Mouse (Mus musculus): Measurements from ENCODE around the gene Ung. TPM values are rescaled to one million over a fixed set of nuclear protein-coding genes. Genes with fewer than 3 reads are reported as not detected.
A peak's percentile ranks its signal among the peaks of the same experiment; 100 is the strongest.

The Ung gene
- total RNA-seq, 2 experiments from 2014 or later: 6.5 to 7.2 TPM

GRCm38 (mm10) chr5:114127374-114128349, 2.5 kb upstream of the Ung start, which contains the start of gene Alkbh2:
Gene Alkbh2, minus strand, starts transcription at chr5:114128218.
- intact Hi-C loops (cut with DNase I; ENCODE audit: low total_unique reads): loop anchor here (5.0 kb wide), 1 partner anchor 80 kb away; no protein-coding TSS in a partner anchor
- peak; percentile 80 for DNase-seq

- intact Hi-C loops (cut with DNase I; ENCODE audit: low total_unique reads): loop anchor here (5.0 kb wide), 1 partner anchor 82 kb away; no protein-coding TSS in a partner anchor
Measured at GRCm38 (mm10) chr5:114129550-114130210, 506 bp upstream of the Ung start.

DNA sequence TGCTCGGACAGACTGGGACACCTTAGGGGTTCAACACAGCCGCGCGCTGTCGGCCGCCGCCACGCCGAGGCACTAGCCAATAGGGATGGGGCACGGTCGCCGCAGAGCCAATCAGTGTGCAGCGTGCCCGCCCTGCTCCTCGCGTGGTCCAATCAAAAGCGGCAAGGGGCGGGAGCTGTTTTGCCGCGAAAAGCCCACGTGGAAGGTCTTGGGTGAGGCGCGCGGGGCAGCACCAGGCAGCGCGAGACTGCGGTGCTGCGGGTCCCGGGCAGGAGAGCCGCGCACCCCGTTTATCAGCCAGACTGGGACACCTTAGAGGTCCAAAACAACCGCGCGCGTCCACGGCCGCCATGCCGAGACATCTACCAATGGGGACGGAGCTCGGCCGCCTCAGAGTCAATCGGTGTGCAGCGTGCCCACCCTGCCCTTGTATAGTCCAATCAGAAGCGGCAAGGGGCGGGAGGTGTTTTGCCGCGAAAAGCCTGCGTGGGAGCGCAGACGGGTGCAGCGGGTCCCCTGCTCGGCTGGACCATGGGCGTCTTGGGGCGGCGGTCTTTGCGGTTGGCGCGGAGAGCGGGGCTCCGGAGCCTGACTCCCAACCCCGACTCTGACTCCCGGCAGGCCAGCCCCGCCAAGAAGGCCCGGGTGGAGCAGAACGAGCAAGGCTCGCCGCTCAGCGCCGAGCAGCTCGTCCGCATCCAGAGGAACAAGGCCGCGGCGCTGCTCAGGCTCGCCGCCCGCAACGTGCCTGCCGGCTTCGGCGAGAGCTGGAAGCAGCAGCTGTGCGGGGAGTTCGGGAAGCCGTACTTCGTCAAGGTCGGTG, 723 bp downstream of the Ung start:
- DNase-seq: peak; percentile 93
- intact Hi-C loops (cut with DNase I; ENCODE audit: low total_unique reads): no loop called here

More at GRCm38 (mm10) chr5:114129550-114130210, 506 bp upstream of the Ung start:
- no peak for DNase-seq

GRCm38 (mm10) chr5:114131521-114131840, 1.3 kb downstream of the Ung start:
- intact Hi-C loops (cut with DNase I; ENCODE audit: low total_unique reads): no loop called here
- DNase-seq: peak; percentile 57

DNA sequence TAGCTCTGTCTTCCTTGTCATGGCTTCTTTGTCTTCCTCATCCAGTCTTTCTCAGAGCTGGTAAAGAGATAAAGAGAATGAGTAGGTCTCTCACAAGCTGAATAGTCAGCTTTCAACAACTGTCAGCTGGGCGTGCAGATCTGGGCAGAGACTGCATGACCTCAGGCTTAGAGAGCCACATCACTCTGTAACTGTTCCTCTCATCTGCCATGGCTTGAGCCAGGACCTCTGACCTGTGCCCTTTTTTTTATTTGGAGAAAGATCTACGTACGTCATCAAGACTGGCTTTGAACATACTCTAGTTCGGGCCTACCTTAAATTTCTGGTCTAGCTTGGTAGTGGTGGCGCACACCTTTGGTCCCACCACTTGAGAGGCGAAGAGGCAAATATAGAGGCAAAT, 2.7 kb downstream of the Ung start:
- intact Hi-C loops (cut with DNase I; ENCODE audit: low total_unique reads): no loop called here

DNA sequence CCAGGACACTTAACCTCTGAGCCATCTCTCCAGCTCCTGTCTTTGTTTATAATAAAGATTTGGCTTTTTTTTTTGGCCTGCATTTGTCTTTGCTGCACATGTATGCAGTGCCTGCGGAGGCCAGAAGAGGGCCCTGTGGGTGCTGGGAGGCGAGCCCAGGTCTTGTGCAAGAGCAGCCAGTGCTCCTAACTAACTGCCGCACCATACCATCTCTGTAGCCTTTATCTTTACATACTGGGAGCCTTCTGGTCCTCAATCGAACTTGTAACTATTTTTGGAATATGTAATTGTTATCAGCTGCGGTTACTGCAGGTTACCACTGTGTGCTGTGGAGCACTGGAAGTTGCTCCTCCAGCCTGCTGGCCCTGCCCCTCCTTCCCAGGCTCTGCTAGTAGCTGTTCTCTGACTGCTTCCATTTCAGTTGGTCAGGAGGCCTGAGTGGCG, 3.9 kb downstream of the Ung start:
- DNase-seq: peak; percentile 61
- intact Hi-C loops (cut with DNase I; ENCODE audit: low total_unique reads): no loop called here

More for the DNA sequence above, 2.7 kb downstream of the Ung start:
- DNase-seq: no peak

DNA sequence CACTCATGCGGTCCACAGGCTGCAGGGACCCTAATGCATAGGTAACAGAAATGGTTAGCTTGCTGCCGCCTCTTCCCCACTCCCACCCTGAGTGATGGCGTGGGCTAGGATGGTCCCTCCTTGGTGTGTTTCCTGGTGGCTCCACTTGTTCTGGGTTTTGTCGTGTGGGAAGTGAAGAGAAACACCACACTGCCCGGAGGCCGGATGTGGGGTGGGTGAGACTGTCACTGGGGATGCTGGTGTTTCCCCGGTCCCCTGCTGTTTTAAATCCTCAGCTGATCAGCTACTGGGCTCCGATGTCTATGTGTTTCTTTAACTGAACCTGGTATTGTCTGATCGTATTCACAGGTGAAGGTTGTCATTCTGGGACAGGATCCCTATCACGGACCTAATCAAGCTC, 5.3 kb downstream of the Ung start:
- no peak for DNase-seq
- intact Hi-C loops (cut with DNase I; ENCODE audit: low total_unique reads): no loop called here

DNA sequence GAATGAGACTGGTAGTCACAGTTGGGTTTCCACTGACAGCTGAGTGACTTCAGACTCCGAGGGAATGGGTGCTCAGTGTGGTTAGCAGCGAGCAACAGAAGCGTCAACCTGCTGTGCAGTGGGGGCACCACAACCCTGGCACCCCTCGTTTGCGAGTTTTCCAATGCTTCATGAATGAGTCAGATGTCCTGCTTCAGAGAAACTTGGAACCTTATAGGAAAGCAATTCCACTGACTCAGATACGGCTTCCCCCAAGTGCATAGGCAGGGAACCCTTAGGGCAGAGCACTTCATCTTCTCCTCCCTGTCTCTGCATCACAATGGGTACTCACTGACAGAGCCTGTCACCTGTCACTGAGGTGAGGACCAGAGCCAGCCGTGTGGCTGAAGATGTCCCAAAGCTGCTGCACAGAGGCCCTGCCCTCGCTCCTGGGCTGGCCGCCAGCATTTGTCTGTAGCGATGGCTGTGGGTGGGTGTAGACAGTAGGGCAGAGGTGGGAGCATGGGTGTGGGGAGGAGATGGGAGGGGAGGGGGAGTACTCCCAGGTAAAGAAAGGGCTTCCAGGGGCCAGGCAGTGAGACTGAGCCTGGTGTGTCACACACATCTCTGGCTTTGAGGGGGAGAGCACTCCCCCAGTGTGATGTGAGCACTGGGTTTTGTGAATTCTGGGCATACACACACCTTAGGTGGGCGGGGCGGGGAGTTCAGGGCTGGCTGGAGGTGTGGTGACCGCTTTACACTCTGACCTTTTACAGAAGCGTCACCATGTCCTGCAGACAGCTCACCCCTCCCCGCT, 7.5 kb downstream of the Ung start:
- no peak for DNase-seq
- intact Hi-C loops (cut with DNase I; ENCODE audit: low total_unique reads): no loop called here

DNA sequence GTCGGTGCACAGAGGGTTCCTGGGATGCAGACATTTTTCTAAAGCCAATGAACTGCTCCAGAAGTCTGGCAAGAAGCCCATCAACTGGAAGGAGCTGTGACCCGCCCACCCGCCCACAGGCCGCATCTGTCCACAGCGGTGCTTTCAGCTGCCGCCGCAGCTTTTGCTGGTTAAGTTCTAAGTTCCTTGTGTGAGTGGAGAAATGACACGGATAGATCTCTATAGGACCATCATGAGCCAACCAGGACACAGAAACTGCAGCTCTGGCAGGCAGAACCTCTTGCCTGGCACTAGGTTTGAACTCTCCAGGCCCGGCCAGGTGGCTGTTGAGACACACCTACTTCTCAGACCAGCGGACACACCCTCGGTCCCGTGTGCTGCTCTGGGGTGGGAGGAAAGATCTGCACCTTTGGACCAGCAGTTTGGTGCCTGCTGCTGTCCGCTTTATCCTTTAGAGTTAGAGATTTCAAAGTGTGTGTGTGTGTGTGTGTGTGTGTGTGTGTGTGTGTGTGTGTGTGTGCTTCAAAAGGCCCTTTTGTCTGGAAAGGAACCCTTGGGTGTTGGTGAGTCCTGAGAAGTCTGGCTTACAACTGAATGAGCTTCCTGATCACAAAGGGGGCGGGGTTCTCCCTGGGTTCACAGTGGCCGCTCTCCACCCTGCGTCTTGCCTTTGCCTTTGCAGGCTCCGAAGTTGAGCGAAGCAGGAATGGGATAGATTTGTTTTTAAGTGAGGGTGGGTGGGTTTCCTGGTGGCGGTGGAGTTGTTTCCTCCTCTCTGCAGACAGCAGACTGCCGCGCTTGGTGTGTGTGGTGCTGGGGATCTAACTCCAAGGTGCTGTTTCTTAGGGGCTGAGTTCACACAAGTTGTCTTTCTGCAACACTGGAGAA, 8.3 kb downstream of the Ung start:
- intact Hi-C loops (cut with DNase I; ENCODE audit: low total_unique reads): no loop called here
- no peak for DNase-seq

DNA sequence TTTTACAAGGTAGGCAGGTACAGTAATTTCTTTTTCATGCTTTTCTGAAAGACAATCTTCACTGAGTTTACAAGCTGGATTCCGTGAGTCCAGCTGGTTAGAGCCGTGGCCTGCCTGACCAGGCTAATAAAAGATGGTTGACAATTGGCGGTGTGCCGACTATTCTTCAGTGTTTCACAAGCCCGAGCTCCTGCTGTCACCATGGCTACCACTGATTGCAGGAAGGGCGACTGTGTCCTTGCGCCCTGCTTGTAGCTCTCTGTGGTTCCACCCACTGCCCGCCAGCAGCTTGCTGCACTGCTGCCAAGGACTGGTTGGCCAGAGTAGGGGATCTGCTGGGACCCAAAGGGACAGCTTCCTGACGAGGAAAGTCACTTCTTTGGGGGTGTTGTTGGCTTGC, 9.0 kb downstream of the Ung start:
- intact Hi-C loops (cut with DNase I; ENCODE audit: low total_unique reads): no loop called here
- DNase-seq: peak; percentile 83

DNA sequence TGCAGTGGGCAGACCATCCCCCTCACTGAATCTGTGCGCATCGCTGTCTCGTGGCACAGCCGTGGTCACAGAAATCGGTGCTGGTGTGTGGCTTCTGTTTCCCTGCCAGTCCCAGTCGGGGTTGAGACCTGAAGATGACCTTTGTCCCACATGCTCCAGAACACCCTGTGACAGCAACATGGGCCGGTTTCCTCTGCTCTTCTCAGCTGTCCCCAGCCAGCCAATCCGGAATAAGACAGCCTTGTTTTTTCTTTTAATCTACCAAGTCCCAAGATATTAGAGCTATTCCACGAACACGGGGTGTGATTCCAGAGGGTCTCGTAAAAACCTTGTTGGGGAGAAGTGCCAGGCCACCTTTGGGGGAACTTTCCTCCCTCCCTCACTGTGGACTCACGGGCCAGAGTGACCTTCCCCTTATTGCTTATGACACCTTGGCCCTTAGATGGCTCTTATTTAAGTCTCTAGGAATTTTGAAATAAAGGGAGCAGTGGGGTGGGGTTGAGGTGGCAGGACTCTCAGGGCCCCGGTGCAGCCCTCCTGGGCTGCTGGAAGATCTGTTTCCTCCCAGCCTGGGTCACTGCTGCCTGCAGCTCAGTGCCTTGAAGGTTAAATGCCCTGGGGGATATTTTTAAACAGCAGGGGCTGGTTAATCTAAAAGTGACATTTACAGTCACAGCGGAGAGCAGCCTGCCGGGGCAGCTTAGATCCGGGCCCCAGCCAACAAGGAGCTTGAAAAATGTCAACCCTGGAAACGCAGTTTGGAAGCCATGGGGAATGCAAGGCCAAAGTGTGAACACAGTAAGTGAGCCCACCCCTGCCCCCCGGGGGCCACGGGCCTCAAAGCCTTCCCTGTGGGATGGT, 16.1 kb downstream of the Ung start, which contains the start of gene Acacb:
TSS of gene Acacb (plus strand) at position 508 of the 861 bp plus-strand sequence.
- peak; percentile 52 for DNase-seq

GRCm38 (mm10) chr5:114147043-114147972, 17.1 kb downstream of the Ung start:
- intact Hi-C loops (cut with DNase I; ENCODE audit: low total_unique reads): no loop called here
- no peak for DNase-seq

More for the DNA sequence above, 16.1 kb downstream of the Ung start, which contains the start of gene Acacb:
- intact Hi-C loops (cut with DNase I; ENCODE audit: low total_unique reads): no loop called here

DNA sequence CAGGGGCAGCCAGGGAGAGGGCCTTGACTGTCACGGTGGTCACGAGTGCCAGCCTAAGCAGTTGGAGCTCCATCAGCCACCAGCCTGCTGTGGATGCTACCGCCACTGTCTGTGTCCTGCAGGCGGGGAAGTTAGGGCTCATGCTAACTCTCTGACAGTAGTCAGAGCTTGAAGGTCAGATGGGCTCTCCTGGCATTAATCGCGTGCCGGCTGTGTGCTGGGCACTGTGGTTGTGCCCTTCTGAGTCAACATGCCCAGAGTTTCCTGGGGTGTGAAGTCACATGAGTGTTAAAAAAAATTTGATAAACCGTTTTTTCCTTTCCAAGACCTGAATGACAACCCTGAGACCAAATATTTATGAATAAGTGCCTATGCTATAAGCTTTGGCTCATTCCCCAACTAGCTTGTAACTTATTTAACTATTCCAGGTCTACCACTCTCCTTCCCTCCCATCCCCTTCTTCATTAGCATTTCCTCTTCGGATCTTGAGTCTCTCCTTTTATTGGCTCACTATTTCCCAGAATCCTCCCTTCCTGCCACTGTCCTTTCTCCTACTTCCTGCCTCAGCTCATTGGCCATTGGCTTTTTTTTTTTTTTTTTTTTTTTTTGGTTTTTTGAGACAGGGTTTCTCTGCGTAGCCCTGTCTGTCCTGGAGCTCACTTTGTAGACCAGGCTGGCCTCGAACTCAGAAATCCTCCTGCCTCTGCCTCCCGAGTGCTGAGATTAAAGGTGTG, 22.3 kb downstream of the Ung start:
- DNase-seq: no peak
- intact Hi-C loops (cut with DNase I; ENCODE audit: low total_unique reads): no loop called here

DNA sequence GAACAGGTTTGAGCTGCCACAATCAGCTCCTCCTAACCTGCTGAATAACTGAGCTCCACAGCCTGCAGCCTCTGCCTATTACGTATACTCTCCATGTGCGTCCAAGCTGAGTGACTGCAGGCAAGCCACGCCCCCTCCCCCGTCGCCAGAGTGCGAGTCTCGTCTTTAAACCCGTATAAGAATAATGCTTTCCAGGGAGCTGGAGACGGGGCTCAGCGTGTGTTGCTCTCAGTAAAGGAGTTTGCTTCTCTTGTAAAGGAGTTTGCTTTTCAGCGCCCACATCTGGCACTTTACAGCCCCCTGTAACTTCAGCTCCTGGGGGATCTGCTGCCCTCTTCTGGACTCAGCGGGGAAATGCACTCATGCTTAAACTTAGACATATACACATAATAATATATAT, 23.3 kb downstream of the Ung start:
- no peak for DNase-seq
- intact Hi-C loops (cut with DNase I; ENCODE audit: low total_unique reads): no loop called here

- intact Hi-C loops (cut with DNase I; ENCODE audit: low total_unique reads): no loop called here
- no peak for DNase-seq
Measured at GRCm38 (mm10) chr5:114154765-114155164, 24.6 kb downstream of the Ung start.
